Mouse (Mus musculus) midbrain, embryonic 12.5 days (tissue): Measurements from ENCODE around the gene 1700024G13Rik. TPM values are rescaled to one million over a fixed set of nuclear protein-coding genes. Genes with fewer than 3 reads are reported as not detected.

Source experiments
- polyA plus RNA-seq: library from polyadenylated mRNA; unstranded; fragments of >200 nt; fragmentation: Nextera tagmentation; extraction: Ambion mirVana; gene quantifications from 2 replicates; pipeline ENCODE4 v1.2.1, GENCODE M21; 2016

Gene 1700024G13Rik
- polyA plus RNA-seq, 1 experiment from 2014 or later, result not detected

Other genes starting within 250 kb of the 1700024G13Rik start
- not detected in 2 replicates for gene Msmb, start 246.4 kb downstream of the 1700024G13Rik start, polyA plus RNA-seq
- 91.4 and 92.7 TPM in 2 replicates for gene Ncoa4, start 228.5 kb downstream of the 1700024G13Rik start, polyA plus RNA-seq
- gene Timm23, start 186.5 kb downstream of the 1700024G13Rik start, polyA plus RNA-seq, result 211 and 222 TPM in 2 replicates
- gene Parg, start 186.4 kb downstream of the 1700024G13Rik start, polyA plus RNA-seq, result 61.5 and 66.7 TPM in 2 replicates
- 19.9 and 22.6 TPM in 2 replicates for gene Ogdhl, start 66.4 kb downstream of the 1700024G13Rik start, polyA plus RNA-seq
- gene Slc18a3, start 76.5 kb upstream of the 1700024G13Rik start, polyA plus RNA-seq, result 0.73 and 1.5 TPM in 2 replicates
- 0.18 and 0.19 TPM in 2 replicates for gene Chat, start 77.6 kb upstream of the 1700024G13Rik start, polyA plus RNA-seq
- gene Ercc6, start 125.1 kb upstream of the 1700024G13Rik start, polyA plus RNA-seq, result 28.6 and 35.6 TPM in 2 replicates
- 9.8 and 11.1 TPM in 2 replicates for gene Prrxl1, start 211.0 kb upstream of the 1700024G13Rik start, polyA plus RNA-seq